Mouse (Mus musculus): ENCODE results near the gene Kansl1l. TPM values are rescaled to one million over a fixed set of nuclear protein-coding genes. Genes with fewer than 3 reads are reported as not detected.

The Kansl1l gene
- polyA plus RNA-seq, 1 experiment from 2014 or later = 23.4 TPM

DNA sequence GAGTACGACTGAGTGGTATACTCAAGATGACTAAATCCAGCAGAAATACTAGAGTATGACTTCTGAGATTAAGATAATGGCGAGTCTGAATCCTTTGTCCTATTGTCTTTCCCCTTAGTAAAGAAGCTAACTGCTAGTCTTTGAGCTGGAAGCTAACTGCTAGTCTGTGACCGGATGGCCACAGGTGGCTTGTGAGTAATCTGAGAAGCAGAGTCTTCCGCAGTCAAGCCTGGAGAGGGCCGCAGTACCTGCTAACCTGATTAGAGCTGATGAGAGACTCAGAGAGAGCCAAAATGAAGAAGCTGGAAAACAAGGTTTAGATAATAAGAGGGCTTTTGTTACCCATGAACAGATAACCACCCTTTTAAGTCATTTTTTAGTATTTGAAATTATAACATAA, 12.7 kb downstream of the Kansl1l start:
- H3K36me3 ChIP-seq (ENCODE audit: control insufficient read depth, insufficient read depth, low read length) = peaks cover 21% of the 10 kb centered on the region
- no peak overlapping the region for H3K9ac ChIP-seq (ENCODE audit: low read length)
- ATAC-seq (ENCODE audit: low read depth) = no peak
- no peaks in the 10 kb centered on the region for H3K27me3 ChIP-seq (ENCODE audit: control insufficient read depth, insufficient read depth, low read depth, low read length)
- H3K4me3 ChIP-seq (ENCODE audit: low read length) = no peak overlapping the region
- WGBS = 61% methylated on average over 5 of the region's 5 CpGs
- H3K9me3 ChIP-seq (ENCODE audit: control insufficient read depth, low read length) = no peaks in the 10 kb centered on the region
- H3K4me1 ChIP-seq (replicated peaks; ENCODE audit: control insufficient read depth, insufficient read depth, low read length) = peaks cover 2% of the 10 kb centered on the region; the same call in 1 of the 2 replicates
- no peak overlapping the region for H3K27ac ChIP-seq (ENCODE audit: low read length)
- H3K4me2 ChIP-seq (ENCODE audit: low read depth, low read length) = no peak overlapping the region

DNA sequence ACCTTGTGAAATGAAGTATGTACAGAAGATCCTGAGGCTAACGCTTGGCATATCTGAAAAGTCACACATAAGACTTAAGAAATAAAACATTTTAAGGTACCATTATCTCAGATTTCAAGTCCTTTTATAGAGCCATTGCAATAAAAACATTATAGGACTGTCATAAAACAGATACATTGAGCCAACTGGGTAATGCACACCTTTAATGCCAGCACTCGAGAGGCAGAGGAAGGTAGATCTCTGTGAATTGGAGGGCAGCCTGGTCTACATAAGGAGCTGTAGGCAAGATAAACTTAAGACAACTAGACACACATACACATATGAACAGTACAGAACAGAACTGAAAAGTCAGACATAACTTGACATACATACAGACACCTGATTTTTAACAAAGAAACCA, 19.4 kb downstream of the Kansl1l start:
- Histone ChIP-seq H3K9me3 (ENCODE audit: control insufficient read depth, low read length) (no peaks in the 10 kb centered on the region), H3K36me3 (ENCODE audit: control insufficient read depth, insufficient read depth, low read length) (peaks cover 23% of the 10 kb centered on the region), H3K27me3 (ENCODE audit: control insufficient read depth, insufficient read depth, low read depth, low read length) (no peaks in the 10 kb centered on the region), H3K9ac (ENCODE audit: low read length) (no peak overlapping the region), H3K27ac (ENCODE audit: low read length) (no peak overlapping the region), H3K4me1 (replicated peaks; ENCODE audit: control insufficient read depth, insufficient read depth, low read length) (no peaks in the 10 kb centered on the region), H3K4me2 (ENCODE audit: low read depth, low read length) (no peak overlapping the region), H3K4me3 (ENCODE audit: low read length) (no peak overlapping the region)
- no peak for ATAC-seq (ENCODE audit: low read depth)
- 84% methylated on average over 2 of the region's 2 CpGs for WGBS

DNA sequence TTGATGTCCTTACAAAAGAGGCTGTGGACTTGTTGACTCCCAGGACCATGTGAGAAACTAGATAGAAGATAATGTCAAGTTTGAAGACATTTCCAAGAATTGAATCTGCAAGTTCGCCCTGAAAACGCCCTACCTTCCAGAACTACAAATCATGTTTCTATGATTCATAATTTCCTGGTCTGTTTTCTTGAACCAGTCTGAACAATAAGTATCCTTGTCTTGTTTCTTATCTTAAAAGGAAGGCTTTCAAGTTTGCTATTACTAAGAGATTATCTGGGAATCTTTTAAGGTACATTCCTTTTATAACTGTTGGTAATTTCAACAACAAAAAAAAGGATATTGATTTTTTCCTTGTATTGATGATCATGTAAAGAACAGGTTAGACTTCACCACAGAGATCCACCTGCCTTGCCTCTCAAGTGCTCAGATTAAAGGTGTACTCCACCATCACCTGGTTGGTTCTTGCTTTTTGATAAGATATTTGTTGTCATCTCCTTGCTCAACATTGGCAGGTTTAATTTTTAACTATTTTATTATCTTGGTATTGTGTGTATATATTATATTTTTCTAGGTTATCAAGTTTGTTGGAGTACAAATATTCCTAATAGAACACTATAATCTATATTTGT, 24.4 kb downstream of the Kansl1l start:
- Histone ChIP-seq H3K9me3 (ENCODE audit: control insufficient read depth, low read length) (no peaks in the 10 kb centered on the region), H3K27me3 (ENCODE audit: control insufficient read depth, insufficient read depth, low read depth, low read length) (no peaks in the 10 kb centered on the region), H3K4me1 (replicated peaks; ENCODE audit: control insufficient read depth, insufficient read depth, low read length) (no peaks in the 10 kb centered on the region), H3K36me3 (ENCODE audit: control insufficient read depth, insufficient read depth, low read length) (0 out of 2 replicates have a peak, but pooled peaks cover 2% of the 10 kb centered on the region), H3K4me3 (ENCODE audit: low read length) (no peak overlapping the region), H3K4me2 (ENCODE audit: low read depth, low read length) (no peak overlapping the region), H3K27ac (ENCODE audit: low read length) (no peak overlapping the region), H3K9ac (ENCODE audit: low read length) (no peak overlapping the region)
- 88% methylated on average over 2 of the region's 2 CpGs for WGBS
- ATAC-seq (ENCODE audit: low read depth) = no peak

- Histone ChIP-seq H3K27me3 (ENCODE audit: control insufficient read depth, insufficient read depth, low read depth, low read length) (no peaks in the 10 kb centered on the region), H3K4me2 (ENCODE audit: low read depth, low read length) (no peak overlapping the region), H3K4me3 (ENCODE audit: low read length) (no peak overlapping the region), H3K36me3 (ENCODE audit: control insufficient read depth, insufficient read depth, low read length) (0 out of 2 replicates have a peak, but pooled peaks cover 2% of the 10 kb centered on the region), H3K9ac (ENCODE audit: low read length) (no peak overlapping the region), H3K9me3 (ENCODE audit: control insufficient read depth, low read length) (no peaks in the 10 kb centered on the region), H3K4me1 (replicated peaks; ENCODE audit: control insufficient read depth, insufficient read depth, low read length) (no peaks in the 10 kb centered on the region), H3K27ac (ENCODE audit: low read length) (no peak overlapping the region)
- WGBS = 49% methylated on average over 2 of the region's 2 CpGs
- no peak for ATAC-seq (ENCODE audit: low read depth)
Observed at GRCm38 (mm10) chr1:66782296-66782695, 35.1 kb downstream of the Kansl1l start.

DNA sequence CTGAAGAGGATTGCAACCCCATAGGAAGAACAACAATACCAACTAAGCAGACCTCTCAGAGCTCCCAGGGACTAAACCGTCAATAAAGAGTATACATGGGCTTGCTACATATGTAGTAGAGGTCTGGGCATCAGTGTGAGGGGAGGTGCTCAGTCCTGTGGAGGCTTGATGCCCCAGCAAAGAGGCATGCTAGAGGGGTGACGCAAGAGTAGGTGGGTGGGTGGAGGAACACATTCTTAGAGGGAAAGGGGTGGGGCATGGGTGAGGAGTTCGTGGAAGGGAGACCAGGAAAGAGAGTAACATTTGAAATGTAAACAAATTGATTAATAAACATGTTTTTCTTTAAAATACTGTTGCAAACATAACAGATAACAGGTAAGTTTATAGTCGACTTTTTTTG, 36.3 kb downstream of the Kansl1l start:
- Histone ChIP-seq H3K4me1 (replicated peaks; ENCODE audit: control insufficient read depth, insufficient read depth, low read length) (no peaks in the 10 kb centered on the region), H3K4me3 (ENCODE audit: low read length) (no peak overlapping the region), H3K9me3 (ENCODE audit: control insufficient read depth, low read length) (no peaks in the 10 kb centered on the region), H3K36me3 (ENCODE audit: control insufficient read depth, insufficient read depth, low read length) (no peaks in the 10 kb centered on the region), H3K9ac (ENCODE audit: low read length) (no peak overlapping the region), H3K4me2 (ENCODE audit: low read depth, low read length) (no peak overlapping the region), H3K27ac (ENCODE audit: low read length) (no peak overlapping the region), H3K27me3 (ENCODE audit: control insufficient read depth, insufficient read depth, low read depth, low read length) (no peaks in the 10 kb centered on the region)
- ATAC-seq (ENCODE audit: low read depth) = no peak
- 67% methylated on average over 4 of the region's 4 CpGs for WGBS

DNA sequence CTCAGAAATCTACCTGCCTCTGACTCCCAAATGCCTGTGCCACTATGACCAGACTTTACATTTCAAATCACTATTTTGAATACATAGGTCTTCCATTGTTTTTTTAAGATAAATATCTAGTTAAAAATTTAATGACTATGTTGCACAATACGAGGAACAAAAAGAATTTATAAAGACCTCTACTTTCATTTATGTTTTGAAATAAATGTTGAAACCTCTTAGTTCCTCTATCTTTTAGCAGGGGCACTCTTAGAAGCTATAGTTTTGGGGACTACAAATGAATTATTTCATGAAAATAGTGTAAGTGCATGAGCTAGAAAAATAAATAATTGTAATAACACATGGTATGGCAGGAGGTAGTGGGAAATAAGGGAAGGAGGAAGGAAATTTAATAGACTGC, 38.6 kb downstream of the Kansl1l start:
- no peaks in the 10 kb centered on the region for H3K36me3 ChIP-seq (ENCODE audit: control insufficient read depth, insufficient read depth, low read length)

GRCm38 (mm10) chr1:66777878-66778277, 39.5 kb downstream of the Kansl1l start:
- H3K9me3 ChIP-seq (ENCODE audit: control insufficient read depth, low read length) = no peaks in the 10 kb centered on the region
- no peaks in the 10 kb centered on the region for H3K27me3 ChIP-seq (ENCODE audit: control insufficient read depth, insufficient read depth, low read depth, low read length)
- H3K36me3 ChIP-seq (ENCODE audit: control insufficient read depth, insufficient read depth, low read length) = peaks cover 5% of the 10 kb centered on the region; the same call in 1 of the 2 replicates
- ATAC-seq (ENCODE audit: low read depth) = no peak
- H3K9ac ChIP-seq (ENCODE audit: low read length) = no peak overlapping the region
- 51% methylated on average over 2 of the region's 2 CpGs for WGBS
- no peak overlapping the region for H3K4me3 ChIP-seq (ENCODE audit: low read length)
- no peaks in the 10 kb centered on the region for H3K4me1 ChIP-seq (replicated peaks; ENCODE audit: control insufficient read depth, insufficient read depth, low read length)
- H3K4me2 ChIP-seq (ENCODE audit: low read depth, low read length) = no peak overlapping the region
- H3K27ac ChIP-seq (ENCODE audit: low read length) = no peak overlapping the region

More for the DNA sequence above, 38.6 kb downstream of the Kansl1l start:
- no peaks in the 10 kb centered on the region for H3K9me3 ChIP-seq (ENCODE audit: control insufficient read depth, low read length)
- H3K9ac ChIP-seq (ENCODE audit: low read length) = no peak overlapping the region
- WGBS = 69% methylated on average over 1 of the region's 1 CpGs
- H3K4me2 ChIP-seq (ENCODE audit: low read depth, low read length) = no peak overlapping the region
- H3K27ac ChIP-seq (ENCODE audit: low read length) = no peak overlapping the region
- H3K4me1 ChIP-seq (replicated peaks; ENCODE audit: control insufficient read depth, insufficient read depth, low read length) = no peaks in the 10 kb centered on the region
- H3K4me3 ChIP-seq (ENCODE audit: low read length) = no peak overlapping the region
- no peaks in the 10 kb centered on the region for H3K27me3 ChIP-seq (ENCODE audit: control insufficient read depth, insufficient read depth, low read depth, low read length)
- ATAC-seq (ENCODE audit: low read depth) = no peak

DNA sequence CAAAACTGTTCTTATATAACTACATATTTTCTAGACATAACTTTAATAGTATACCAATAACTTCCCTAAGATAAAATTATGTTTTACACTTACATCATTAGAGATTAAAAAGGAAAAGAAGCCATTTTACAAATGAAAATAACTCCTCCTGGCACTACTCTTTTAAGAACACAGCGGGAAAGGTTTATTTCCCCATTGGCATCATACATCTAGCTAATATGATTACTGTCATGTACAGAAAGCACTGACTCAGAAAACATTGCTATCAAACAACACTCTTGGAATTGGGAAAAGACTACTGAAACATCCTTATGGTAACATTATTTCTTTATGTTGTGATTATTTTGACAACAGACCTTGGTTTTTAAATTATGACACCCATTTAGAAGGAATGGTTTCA, 48.6 kb downstream of the Kansl1l start:
- Histone ChIP-seq H3K9ac (ENCODE audit: low read length) (no peak overlapping the region), H3K27me3 (ENCODE audit: control insufficient read depth, insufficient read depth, low read depth, low read length) (no peaks in the 10 kb centered on the region), H3K4me1 (replicated peaks; ENCODE audit: control insufficient read depth, insufficient read depth, low read length) (no peaks in the 10 kb centered on the region), H3K36me3 (ENCODE audit: control insufficient read depth, insufficient read depth, low read length) (peaks cover 20% of the 10 kb centered on the region; the same call in 1 of the 2 replicates), H3K9me3 (ENCODE audit: control insufficient read depth, low read length) (no peaks in the 10 kb centered on the region), H3K4me2 (ENCODE audit: low read depth, low read length) (no peak overlapping the region), H3K4me3 (ENCODE audit: low read length) (no peak overlapping the region), H3K27ac (ENCODE audit: low read length) (no peak overlapping the region)
- WGBS = 95% methylated on average over 1 of the region's 1 CpGs
- no peak for ATAC-seq (ENCODE audit: low read depth)

DNA sequence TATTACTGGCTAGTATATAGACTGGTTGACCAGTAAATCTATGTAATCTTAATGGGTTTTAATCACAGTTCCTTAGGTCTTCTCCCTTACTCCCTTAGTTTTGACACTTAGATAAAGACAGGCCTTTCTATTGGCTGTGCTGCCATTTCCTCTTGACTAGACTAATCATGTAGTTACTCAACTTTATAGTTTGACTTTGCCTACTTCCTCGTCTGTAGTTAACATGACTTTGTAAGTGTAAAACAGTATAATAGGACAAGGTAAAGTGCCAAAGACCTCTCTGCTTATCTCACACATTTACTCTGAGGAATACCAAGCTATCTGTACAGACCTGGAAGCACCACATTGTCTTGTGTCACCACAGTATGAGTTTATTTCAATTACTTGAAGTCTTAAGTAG, 86.8 kb downstream of the Kansl1l start:
- no peak overlapping the region for H3K9ac ChIP-seq (ENCODE audit: low read length)
- no peak overlapping the region for H3K4me2 ChIP-seq (ENCODE audit: low read depth, low read length)
- H3K36me3 ChIP-seq (ENCODE audit: control insufficient read depth, insufficient read depth, low read length) = peaks cover 13% of the 10 kb centered on the region
- H3K27ac ChIP-seq (ENCODE audit: low read length) = no peak overlapping the region
- 56% methylated on average over 1 of the region's 1 CpGs for WGBS
- no peaks in the 10 kb centered on the region for H3K4me1 ChIP-seq (replicated peaks; ENCODE audit: control insufficient read depth, insufficient read depth, low read length)
- no peaks in the 10 kb centered on the region for H3K27me3 ChIP-seq (ENCODE audit: control insufficient read depth, insufficient read depth, low read depth, low read length)
- no peaks in the 10 kb centered on the region for H3K9me3 ChIP-seq (ENCODE audit: control insufficient read depth, low read length)
- ATAC-seq (ENCODE audit: low read depth) = no peak
- no peak overlapping the region for H3K4me3 ChIP-seq (ENCODE audit: low read length)

DNA sequence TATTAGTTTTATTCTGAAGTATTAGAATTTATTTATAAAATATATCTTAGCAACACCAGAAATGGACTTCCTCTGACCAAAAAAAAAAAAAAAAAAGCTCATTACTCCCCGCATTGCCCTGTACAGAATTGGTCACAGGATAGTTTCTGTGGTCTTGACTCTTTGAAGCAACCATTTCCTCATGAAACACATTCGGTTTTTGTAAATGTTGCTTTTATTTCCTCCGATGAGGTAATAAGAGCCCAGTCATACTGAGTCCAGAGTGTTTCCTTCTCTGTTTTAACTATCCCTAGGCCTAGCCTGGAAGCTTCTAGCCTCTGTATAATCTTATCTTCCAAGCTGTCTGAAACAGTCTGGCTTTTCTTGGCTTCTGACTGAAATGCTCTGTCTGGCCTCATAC, 104.5 kb downstream of the Kansl1l start:
- Histone ChIP-seq H3K4me1 (replicated peaks; ENCODE audit: control insufficient read depth, insufficient read depth, low read length) (no peaks in the 10 kb centered on the region), H3K36me3 (ENCODE audit: control insufficient read depth, insufficient read depth, low read length) (peaks cover 27% of the 10 kb centered on the region), H3K4me2 (ENCODE audit: low read depth, low read length) (no peak overlapping the region), H3K4me3 (ENCODE audit: low read length) (no peak overlapping the region), H3K27ac (ENCODE audit: low read length) (no peak overlapping the region), H3K27me3 (ENCODE audit: control insufficient read depth, insufficient read depth, low read depth, low read length) (no peaks in the 10 kb centered on the region), H3K9ac (ENCODE audit: low read length) (no peak overlapping the region), H3K9me3 (ENCODE audit: control insufficient read depth, low read length) (no peaks in the 10 kb centered on the region)
- ATAC-seq (ENCODE audit: low read depth) = no peak
- WGBS = 84% methylated on average over 3 of the region's 3 CpGs

All from lung, embryonic 16.5 days (tissue).